Mouse (Mus musculus) bone marrow, adult 2 months (tissue): ENCODE measurements around the gene Dlx3.
A peak's percentile ranks its signal among the peaks of the same experiment; 100 is the strongest.

Source experiments
- CTCF ChIP-seq: fragments of 200-500 bp; IDR thresholded peaks from 2 replicates; pipeline ENCODE4 v1.5.1; 2011; ENCODE audit warnings: low read length, control low read depth; ENCODE audit not compliant: control insufficient read depth, insufficient read depth
- POLR2A ChIP-seq: fragments of 200-500 bp; IDR thresholded peaks from 2 replicates; pipeline ENCODE4 v1.6.1; 2011; ENCODE audit warnings: low read depth, mild to moderate bottlenecking, control low read depth, low read length, borderline replicate concordance; ENCODE audit not compliant: control insufficient read depth

- TF ChIP-seq CTCF (peak; percentile 78), POLR2A (no peak)
Observed at GRCm38 (mm10) chr11:95118505-95118904, 1.4 kb upstream of the Dlx3 start.
